Mouse (Mus musculus) small intestine, adult 2 months (tissue): Measurements from ENCODE around the gene Ppm1f.

Source experiments
- CTCF ChIP-seq: fragments of 200-500 bp; IDR thresholded peaks from 2 replicates; pipeline ENCODE4 v1.5.1; 2012; ENCODE audit warnings: low read depth, mild to moderate bottlenecking, control low read depth, inconsistent platforms, low read length, moderate library complexity, mixed read lengths; ENCODE audit not compliant: insufficient replicate concordance, insufficient read length; ENCODE audit errors: extremely low read depth
- POLR2A ChIP-seq: fragments of 200-500 bp; IDR thresholded peaks from 2 replicates; pipeline ENCODE4 v1.6.1; 2012; ENCODE audit warnings: low read depth, mild to moderate bottlenecking, control low read depth, inconsistent platforms, low read length, moderate library complexity

GRCm38 (mm10) chr16:16939543-16939942, 43.3 kb downstream of the Ppm1f start:
- TF ChIP-seq CTCF (no peak), POLR2A (no peak)
